Mouse (Mus musculus): ENCODE measurements around the gene Nfe2. TPM values are rescaled to one million over a fixed set of nuclear protein-coding genes. Genes with fewer than 3 reads are reported as not detected.
A peak's percentile ranks its signal among the peaks of the same experiment; 100 is the strongest.
"Not testable (repeated sequence)": the region's sequence is repeated elsewhere in the genome, so short reads cannot be mapped to it uniquely, and the experiment has no call there.

Gene Nfe2
- polyA plus RNA-seq, 1 experiment from 2014 or later: 220 TPM

GRCm38 (mm10) chr15:103259989-103260388 is 1.8 kb upstream of the Nfe2 start:
- no peak overlapping the region for H3K4me3 ChIP-seq (ENCODE audit: low read depth, low read length)

GRCm38 (mm10) chr15:103259162-103259561 is 959 bp upstream of the Nfe2 start:
- peak overlapping the region; percentile 99 for H3K27ac ChIP-seq (ENCODE audit: low read length)
- H3K4me2 ChIP-seq (ENCODE audit: low read depth, low read length): peak overlapping the region; percentile 90
- no peaks in the 10 kb centered on the region for H3K36me3 ChIP-seq (ENCODE audit: control insufficient read depth, insufficient read depth)
- no peaks in the 10 kb centered on the region for H3K27me3 ChIP-seq (ENCODE audit: control insufficient read depth, insufficient read depth, low read depth, low read length)
- H3K4me1 ChIP-seq (ENCODE audit: control insufficient read depth, low read depth, low read length): peaks cover 45% of the 10 kb centered on the region
- H3K4me3 ChIP-seq (ENCODE audit: low read depth, low read length): peak overlapping the region; percentile 76; the same call in 1 of the 2 replicates
- WGBS (ENCODE audit: insufficient replicate concordance): 41% methylated on average over 5 of the region's 5 CpGs
- no peaks in the 10 kb centered on the region for H3K9me3 ChIP-seq (replicated peaks; ENCODE audit: control insufficient read depth, low read length)
- peak overlapping the region; percentile 73 for H3K9ac ChIP-seq (ENCODE audit: low read depth, low read length)
- ATAC-seq (ENCODE audit: low read depth): no peak

More at GRCm38 (mm10) chr15:103259989-103260388, 1.8 kb upstream of the Nfe2 start:
- ATAC-seq (ENCODE audit: low read depth): no peak
- 16% methylated on average over 1 of the region's 1 CpGs for WGBS (ENCODE audit: insufficient replicate concordance)
- Histone ChIP-seq H3K27ac (ENCODE audit: low read length) (peak overlapping the region; percentile 91), H3K4me2 (ENCODE audit: low read depth, low read length) (peak overlapping the region; percentile 37), H3K9ac (ENCODE audit: low read depth, low read length) (peak overlapping the region; percentile 8), H3K9me3 (replicated peaks; ENCODE audit: control insufficient read depth, low read length) (no peaks in the 10 kb centered on the region), H3K4me1 (ENCODE audit: control insufficient read depth, low read depth, low read length) (peaks cover 52% of the 10 kb centered on the region), H3K36me3 (ENCODE audit: control insufficient read depth, insufficient read depth) (no peaks in the 10 kb centered on the region), H3K27me3 (ENCODE audit: control insufficient read depth, insufficient read depth, low read depth, low read length) (no peaks in the 10 kb centered on the region)

GRCm38 (mm10) chr15:103256210-103256986 is 1.8 kb downstream of the Nfe2 start:
- H3K9me3 ChIP-seq (replicated peaks; ENCODE audit: control insufficient read depth, low read length): no peaks in the 10 kb centered on the region
- peaks cover 9% of the 10 kb centered on the region; the same call in 1 of the 2 replicates for H3K36me3 ChIP-seq (ENCODE audit: control insufficient read depth, insufficient read depth)
- H3K4me3 ChIP-seq (ENCODE audit: low read depth, low read length): peak overlapping the region; percentile 76
- H3K27ac ChIP-seq (ENCODE audit: low read length): peak overlapping the region; percentile 99
- peak overlapping the region; percentile 90 for H3K4me2 ChIP-seq (ENCODE audit: low read depth, low read length)
- no peaks in the 10 kb centered on the region for H3K27me3 ChIP-seq (ENCODE audit: control insufficient read depth, insufficient read depth, low read depth, low read length)
- H3K4me1 ChIP-seq (ENCODE audit: control insufficient read depth, low read depth, low read length): peaks cover 46% of the 10 kb centered on the region
- peak overlapping the region; percentile 90 for H3K9ac ChIP-seq (ENCODE audit: low read depth, low read length)
- whole genome bisulfite sequencing (ENCODE audit: insufficient replicate concordance): 59% methylated on average over 6 of the region's 6 CpGs
- ATAC-seq (ENCODE audit: low read depth): no peak

- peak overlapping the region; percentile 99 for H3K27ac ChIP-seq (ENCODE audit: low read length)
- peaks cover 20% of the 10 kb centered on the region for H3K36me3 ChIP-seq (ENCODE audit: control insufficient read depth, insufficient read depth)
- H3K4me1 ChIP-seq (ENCODE audit: control insufficient read depth, low read depth, low read length): peaks cover 47% of the 10 kb centered on the region
- peak overlapping the region; percentile 76 for H3K4me3 ChIP-seq (ENCODE audit: low read depth, low read length)
- under 1% methylated on average over 25 of the region's 25 CpGs for WGBS (ENCODE audit: insufficient replicate concordance)
- peak overlapping the region; percentile 90 for H3K4me2 ChIP-seq (ENCODE audit: low read depth, low read length)
- no peaks in the 10 kb centered on the region for H3K9me3 ChIP-seq (replicated peaks; ENCODE audit: control insufficient read depth, low read length)
- ATAC-seq (ENCODE audit: low read depth): peak; percentile 37
- H3K9ac ChIP-seq (ENCODE audit: low read depth, low read length): peak overlapping the region; percentile 90
- no peaks in the 10 kb centered on the region for H3K27me3 ChIP-seq (ENCODE audit: control insufficient read depth, insufficient read depth, low read depth, low read length)
Observed at GRCm38 (mm10) chr15:103255169-103255568, 3.0 kb downstream of the Nfe2 start.

GRCm38 (mm10) chr15:103253352-103253751 is 4.9 kb downstream of the Nfe2 start:
- H3K27ac ChIP-seq (ENCODE audit: low read length): peak overlapping the region; percentile 99
- H3K36me3 ChIP-seq (ENCODE audit: control insufficient read depth, insufficient read depth): peaks cover 36% of the 10 kb centered on the region
- peak overlapping the region; percentile 90 for H3K9ac ChIP-seq (ENCODE audit: low read depth, low read length)
- H3K4me3 ChIP-seq (ENCODE audit: low read depth, low read length): peak overlapping the region; percentile 76
- peak overlapping the region; percentile 90 for H3K4me2 ChIP-seq (ENCODE audit: low read depth, low read length)
- 34% methylated on average over 1 of the region's 1 CpGs for WGBS (ENCODE audit: insufficient replicate concordance)
- no peaks in the 10 kb centered on the region for H3K9me3 ChIP-seq (replicated peaks; ENCODE audit: control insufficient read depth, low read length)
- no peaks in the 10 kb centered on the region for H3K27me3 ChIP-seq (ENCODE audit: control insufficient read depth, insufficient read depth, low read depth, low read length)
- H3K4me1 ChIP-seq (ENCODE audit: control insufficient read depth, low read depth, low read length): peaks cover 49% of the 10 kb centered on the region
- ATAC-seq (ENCODE audit: low read depth): no peak

- peaks cover 43% of the 10 kb centered on the region for H3K36me3 ChIP-seq (ENCODE audit: control insufficient read depth, insufficient read depth)
- peak overlapping the region; percentile 99 for H3K27ac ChIP-seq (ENCODE audit: low read length)
- H3K9me3 ChIP-seq (replicated peaks; ENCODE audit: control insufficient read depth, low read length): no peaks in the 10 kb centered on the region
- WGBS (ENCODE audit: insufficient replicate concordance): 10% methylated on average over 3 of the region's 3 CpGs
- peak overlapping the region; percentile 76 for H3K4me3 ChIP-seq (ENCODE audit: low read depth, low read length)
- peaks cover 48% of the 10 kb centered on the region for H3K4me1 ChIP-seq (ENCODE audit: control insufficient read depth, low read depth, low read length)
- H3K4me2 ChIP-seq (ENCODE audit: low read depth, low read length): peak overlapping the region; percentile 90
- no peaks in the 10 kb centered on the region for H3K27me3 ChIP-seq (ENCODE audit: control insufficient read depth, insufficient read depth, low read depth, low read length)
- peak; percentile 59 for ATAC-seq (ENCODE audit: low read depth)
- peak overlapping the region; percentile 90 for H3K9ac ChIP-seq (ENCODE audit: low read depth, low read length)
Observed at GRCm38 (mm10) chr15:103252660-103253059, 5.5 kb downstream of the Nfe2 start.

GRCm38 (mm10) chr15:103251595-103251994 is 6.6 kb downstream of the Nfe2 start:
- H3K9me3 ChIP-seq (replicated peaks; ENCODE audit: control insufficient read depth, low read length): no peaks in the 10 kb centered on the region
- peak; percentile 81 for ATAC-seq (ENCODE audit: low read depth)
- peak overlapping the region; percentile 90 for H3K9ac ChIP-seq (ENCODE audit: low read depth, low read length)
- 9% methylated on average over 1 of the region's 1 CpGs for WGBS (ENCODE audit: insufficient replicate concordance)
- H3K4me1 ChIP-seq (ENCODE audit: control insufficient read depth, low read depth, low read length): peaks cover 47% of the 10 kb centered on the region
- H3K4me3 ChIP-seq (ENCODE audit: low read depth, low read length): peak overlapping the region; percentile 76
- H3K36me3 ChIP-seq (ENCODE audit: control insufficient read depth, insufficient read depth): peaks cover 54% of the 10 kb centered on the region
- no peaks in the 10 kb centered on the region for H3K27me3 ChIP-seq (ENCODE audit: control insufficient read depth, insufficient read depth, low read depth, low read length)
- H3K4me2 ChIP-seq (ENCODE audit: low read depth, low read length): peak overlapping the region; percentile 90
- H3K27ac ChIP-seq (ENCODE audit: low read length): peak overlapping the region; percentile 99

GRCm38 (mm10) chr15:103250195-103250740 is 7.9 kb downstream of the Nfe2 start:
- H3K4me2 ChIP-seq (ENCODE audit: low read depth, low read length): peak overlapping the region; percentile 90
- WGBS (ENCODE audit: insufficient replicate concordance): 35% methylated on average over 2 of the region's 2 CpGs
- peak overlapping the region; percentile 76 for H3K4me3 ChIP-seq (ENCODE audit: low read depth, low read length)
- peaks cover 46% of the 10 kb centered on the region for H3K4me1 ChIP-seq (ENCODE audit: control insufficient read depth, low read depth, low read length)
- no peaks in the 10 kb centered on the region for H3K9me3 ChIP-seq (replicated peaks; ENCODE audit: control insufficient read depth, low read length)
- H3K9ac ChIP-seq (ENCODE audit: low read depth, low read length): peak overlapping the region; percentile 90
- peak overlapping the region; percentile 99 for H3K27ac ChIP-seq (ENCODE audit: low read length)
- H3K27me3 ChIP-seq (ENCODE audit: control insufficient read depth, insufficient read depth, low read depth, low read length): no peaks in the 10 kb centered on the region
- H3K36me3 ChIP-seq (ENCODE audit: control insufficient read depth, insufficient read depth): peaks cover 65% of the 10 kb centered on the region
- ATAC-seq (ENCODE audit: low read depth): peak; percentile 3; the same call in 1 of the 2 replicates

GRCm38 (mm10) chr15:103249511-103249910 is 8.7 kb downstream of the Nfe2 start:
- H3K27me3 ChIP-seq (ENCODE audit: control insufficient read depth, insufficient read depth, low read depth, low read length); H3K9me3 ChIP-seq (replicated peaks; ENCODE audit: control insufficient read depth, low read length); ATAC-seq (ENCODE audit: low read depth); H3K9ac ChIP-seq (ENCODE audit: low read depth, low read length): not testable (repeated sequence)
- Histone ChIP-seq H3K4me3 (ENCODE audit: low read depth, low read length) (peak overlapping the region; percentile 18; the same call in 1 of the 2 replicates), H3K36me3 (ENCODE audit: control insufficient read depth, insufficient read depth) (peaks cover 71% of the 10 kb centered on the region), H3K4me1 (ENCODE audit: control insufficient read depth, low read depth, low read length) (peaks cover 50% of the 10 kb centered on the region), H3K27ac (ENCODE audit: low read length) (peak overlapping the region; percentile 43; the same call in 1 of the 2 replicates), H3K4me2 (ENCODE audit: low read depth, low read length) (peak overlapping the region; percentile 34)
- 83% methylated on average over 6 of the region's 6 CpGs for WGBS (ENCODE audit: insufficient replicate concordance)

Data from liver, embryonic 16.5 days (tissue).